Mouse (Mus musculus): Measurements from ENCODE around the gene Gstm2. TPM values are rescaled to one million over a fixed set of nuclear protein-coding genes. Genes with fewer than 3 reads are reported as not detected.
"Not testable (repeated sequence)": the region's sequence is repeated elsewhere in the genome, so short reads cannot be mapped to it uniquely, and the experiment has no call there.

Gstm2 gene
- polyA plus RNA-seq, 1 experiment from 2014 or later, result 76.2 TPM

- 0 out of 2 replicates have a peak, but pooled peaks cover 4% of the 10 kb centered on the region for H3K4me1 ChIP-seq (ENCODE audit: control insufficient read depth, insufficient read depth, low read length)
- no peaks in the 10 kb centered on the region for H3K9me3 ChIP-seq (ENCODE audit: control insufficient read depth, low read length)
- H3K36me3 ChIP-seq (ENCODE audit: control insufficient read depth, insufficient read depth, low read length), result no peaks in the 10 kb centered on the region
- 78% methylated on average over 2 of the region's 2 CpGs for WGBS
- no peak overlapping the region for H3K4me2 ChIP-seq (replicated peaks; ENCODE audit: low read depth, low read length)
- no peak overlapping the region for H3K9ac ChIP-seq (ENCODE audit: low read depth, low read length)
- no peak for ATAC-seq (ENCODE audit: low FRiP score, low TSS enrichment)
- H3K27me3 ChIP-seq (ENCODE audit: control insufficient read depth, insufficient read depth, low read length), result no peaks in the 10 kb centered on the region
- no peak overlapping the region for H3K4me3 ChIP-seq (ENCODE audit: low read length)
- H3K27ac ChIP-seq (ENCODE audit: low read depth, low read length), result no peak overlapping the region
Measured at GRCm38 (mm10) chr3:108010286-108010685, 24.0 kb upstream of the Gstm2 start.

- H3K36me3 ChIP-seq (ENCODE audit: control insufficient read depth, insufficient read depth, low read length), result no peaks in the 10 kb centered on the region
- WGBS, result 81% methylated on average over 8 of the region's 8 CpGs
- no peaks in the 10 kb centered on the region for H3K9me3 ChIP-seq (ENCODE audit: control insufficient read depth, low read length)
- H3K27ac ChIP-seq (ENCODE audit: low read depth, low read length), result no peak overlapping the region
- H3K4me1 ChIP-seq (ENCODE audit: control insufficient read depth, insufficient read depth, low read length), result no peaks in the 10 kb centered on the region
- H3K9ac ChIP-seq (ENCODE audit: low read depth, low read length), result no peak overlapping the region
- no peak for ATAC-seq (ENCODE audit: low FRiP score, low TSS enrichment)
- no peak overlapping the region for H3K4me2 ChIP-seq (replicated peaks; ENCODE audit: low read depth, low read length)
- no peaks in the 10 kb centered on the region for H3K27me3 ChIP-seq (ENCODE audit: control insufficient read depth, insufficient read depth, low read length)
- H3K4me3 ChIP-seq (ENCODE audit: low read length), result no peak overlapping the region
Measured at GRCm38 (mm10) chr3:108002021-108002420, 15.8 kb upstream of the Gstm2 start.

- no peak overlapping the region for H3K9ac ChIP-seq (ENCODE audit: low read depth, low read length)
- no peak overlapping the region for H3K4me3 ChIP-seq (ENCODE audit: low read length)
- no peaks in the 10 kb centered on the region for H3K9me3 ChIP-seq (ENCODE audit: control insufficient read depth, low read length)
- no peaks in the 10 kb centered on the region for H3K4me1 ChIP-seq (ENCODE audit: control insufficient read depth, insufficient read depth, low read length)
- no peaks in the 10 kb centered on the region for H3K36me3 ChIP-seq (ENCODE audit: control insufficient read depth, insufficient read depth, low read length)
- H3K27me3 ChIP-seq (ENCODE audit: control insufficient read depth, insufficient read depth, low read length), result no peaks in the 10 kb centered on the region
- H3K27ac ChIP-seq (ENCODE audit: low read depth, low read length), result no peak overlapping the region
- 93% methylated on average over 3 of the region's 3 CpGs for WGBS
- ATAC-seq (ENCODE audit: low FRiP score, low TSS enrichment), result no peak
- no peak overlapping the region for H3K4me2 ChIP-seq (replicated peaks; ENCODE audit: low read depth, low read length)
Measured at GRCm38 (mm10) chr3:107999491-107999890, 13.2 kb upstream of the Gstm2 start.

- Histone ChIP-seq H3K4me1 (ENCODE audit: control insufficient read depth, insufficient read depth, low read length) (no peaks in the 10 kb centered on the region), H3K36me3 (ENCODE audit: control insufficient read depth, insufficient read depth, low read length) (no peaks in the 10 kb centered on the region), H3K27ac (ENCODE audit: low read depth, low read length) (no peak overlapping the region), H3K27me3 (ENCODE audit: control insufficient read depth, insufficient read depth, low read length) (no peaks in the 10 kb centered on the region), H3K4me3 (ENCODE audit: low read length) (no peak overlapping the region), H3K4me2 (replicated peaks; ENCODE audit: low read depth, low read length) (no peak overlapping the region), H3K9ac (ENCODE audit: low read depth, low read length) (no peak overlapping the region), H3K9me3 (ENCODE audit: control insufficient read depth, low read length) (no peaks in the 10 kb centered on the region)
- ATAC-seq (ENCODE audit: low FRiP score, low TSS enrichment), result no peak
- WGBS, result 86% methylated on average over 3 of the region's 3 CpGs
Measured at GRCm38 (mm10) chr3:107998591-107998990, 12.3 kb upstream of the Gstm2 start.

GRCm38 (mm10) chr3:107996576-107996975, 10.3 kb upstream of the Gstm2 start:
- H3K9me3 ChIP-seq (ENCODE audit: control insufficient read depth, low read length), result no peaks in the 10 kb centered on the region
- H3K4me3 ChIP-seq (ENCODE audit: low read length), result no peak overlapping the region
- H3K36me3 ChIP-seq (ENCODE audit: control insufficient read depth, insufficient read depth, low read length), result no peaks in the 10 kb centered on the region
- WGBS, result 84% methylated on average over 4 of the region's 4 CpGs
- no peak overlapping the region for H3K9ac ChIP-seq (ENCODE audit: low read depth, low read length)
- H3K27ac ChIP-seq (ENCODE audit: low read depth, low read length), result no peak overlapping the region
- no peak overlapping the region for H3K4me2 ChIP-seq (replicated peaks; ENCODE audit: low read depth, low read length)
- no peak for ATAC-seq (ENCODE audit: low FRiP score, low TSS enrichment)
- H3K27me3 ChIP-seq (ENCODE audit: control insufficient read depth, insufficient read depth, low read length), result no peaks in the 10 kb centered on the region
- H3K4me1 ChIP-seq (ENCODE audit: control insufficient read depth, insufficient read depth, low read length), result no peaks in the 10 kb centered on the region

GRCm38 (mm10) chr3:107995974-107996373, 9.7 kb upstream of the Gstm2 start:
- H3K27me3 ChIP-seq (ENCODE audit: control insufficient read depth, insufficient read depth, low read length); H3K4me3 ChIP-seq (ENCODE audit: low read length); H3K27ac ChIP-seq (ENCODE audit: low read depth, low read length); H3K4me1 ChIP-seq (ENCODE audit: control insufficient read depth, insufficient read depth, low read length); H3K9me3 ChIP-seq (ENCODE audit: control insufficient read depth, low read length); H3K36me3 ChIP-seq (ENCODE audit: control insufficient read depth, insufficient read depth, low read length); ATAC-seq (ENCODE audit: low FRiP score, low TSS enrichment); H3K4me2 ChIP-seq (replicated peaks; ENCODE audit: low read depth, low read length); H3K9ac ChIP-seq (ENCODE audit: low read depth, low read length): not testable (repeated sequence)
- WGBS, result 80% methylated on average over 2 of the region's 2 CpGs

GRCm38 (mm10) chr3:107985141-107985540, 1.1 kb downstream of the Gstm2 start:
- H3K4me3 ChIP-seq (ENCODE audit: low read length); H3K4me1 ChIP-seq (ENCODE audit: control insufficient read depth, insufficient read depth, low read length); H3K27me3 ChIP-seq (ENCODE audit: control insufficient read depth, insufficient read depth, low read length); H3K36me3 ChIP-seq (ENCODE audit: control insufficient read depth, insufficient read depth, low read length); ATAC-seq (ENCODE audit: low FRiP score, low TSS enrichment); H3K9ac ChIP-seq (ENCODE audit: low read depth, low read length); H3K4me2 ChIP-seq (replicated peaks; ENCODE audit: low read depth, low read length); H3K9me3 ChIP-seq (ENCODE audit: control insufficient read depth, low read length); H3K27ac ChIP-seq (ENCODE audit: low read depth, low read length): not testable (repeated sequence)
- 94% methylated on average over 2 of the region's 2 CpGs for WGBS

GRCm38 (mm10) chr3:107984471-107984870, 1.8 kb downstream of the Gstm2 start:
- H3K36me3 ChIP-seq (ENCODE audit: control insufficient read depth, insufficient read depth, low read length), result no peaks in the 10 kb centered on the region
- no peak overlapping the region for H3K9ac ChIP-seq (ENCODE audit: low read depth, low read length)
- no peak for ATAC-seq (ENCODE audit: low FRiP score, low TSS enrichment)
- H3K27ac ChIP-seq (ENCODE audit: low read depth, low read length), result no peak overlapping the region
- H3K4me2 ChIP-seq (replicated peaks; ENCODE audit: low read depth, low read length), result no peak overlapping the region
- WGBS, result 76% methylated on average over 5 of the region's 5 CpGs
- H3K4me1 ChIP-seq (ENCODE audit: control insufficient read depth, insufficient read depth, low read length), result no peaks in the 10 kb centered on the region
- no peaks in the 10 kb centered on the region for H3K9me3 ChIP-seq (ENCODE audit: control insufficient read depth, low read length)
- no peak overlapping the region for H3K4me3 ChIP-seq (ENCODE audit: low read length)
- H3K27me3 ChIP-seq (ENCODE audit: control insufficient read depth, insufficient read depth, low read length), result no peaks in the 10 kb centered on the region

GRCm38 (mm10) chr3:107983771-107984170, 2.5 kb downstream of the Gstm2 start:
- Histone ChIP-seq H3K27ac (ENCODE audit: low read depth, low read length) (no peak overlapping the region), H3K9me3 (ENCODE audit: control insufficient read depth, low read length) (no peaks in the 10 kb centered on the region), H3K4me1 (ENCODE audit: control insufficient read depth, insufficient read depth, low read length) (no peaks in the 10 kb centered on the region), H3K27me3 (ENCODE audit: control insufficient read depth, insufficient read depth, low read length) (no peaks in the 10 kb centered on the region), H3K4me2 (replicated peaks; ENCODE audit: low read depth, low read length) (no peak overlapping the region), H3K9ac (ENCODE audit: low read depth, low read length) (no peak overlapping the region), H3K4me3 (ENCODE audit: low read length) (no peak overlapping the region), H3K36me3 (ENCODE audit: control insufficient read depth, insufficient read depth, low read length) (no peaks in the 10 kb centered on the region)
- WGBS, result 50% methylated on average over 3 of the region's 3 CpGs
- no peak for ATAC-seq (ENCODE audit: low FRiP score, low TSS enrichment)

- Histone ChIP-seq H3K36me3 (ENCODE audit: control insufficient read depth, insufficient read depth, low read length) (no peaks in the 10 kb centered on the region), H3K9me3 (ENCODE audit: control insufficient read depth, low read length) (no peaks in the 10 kb centered on the region), H3K4me1 (ENCODE audit: control insufficient read depth, insufficient read depth, low read length) (no peaks in the 10 kb centered on the region), H3K9ac (ENCODE audit: low read depth, low read length) (no peak overlapping the region), H3K27ac (ENCODE audit: low read depth, low read length) (no peak overlapping the region), H3K27me3 (ENCODE audit: control insufficient read depth, insufficient read depth, low read length) (no peaks in the 10 kb centered on the region), H3K4me3 (ENCODE audit: low read length) (no peak overlapping the region), H3K4me2 (replicated peaks; ENCODE audit: low read depth, low read length) (no peak overlapping the region)
- ATAC-seq (ENCODE audit: low FRiP score, low TSS enrichment), result no peak
- 55% methylated on average over 6 of the region's 6 CpGs for WGBS
Measured at GRCm38 (mm10) chr3:107982726-107983125, 3.5 kb downstream of the Gstm2 start.

Measured in kidney, embryonic 14.5 days (tissue).